Mouse (Mus musculus): Measurements from ENCODE around the gene Clec2i.

GRCm38 (mm10) chr6:128900044-128900443, 12.7 kb downstream of the Clec2i start:
- TF ChIP-seq CTCF (IDR thresholded peaks at IDR 0.05; ENCODE audit: low read depth): peak; percentile 12; the same call in 1 of the 2 replicates
- TF ChIP-seq EP300 (optimal IDR thresholded peaks at IDR 0.05): no peak
